Mouse (Mus musculus) embryonic facial prominence, embryonic 13.5 days (tissue): ENCODE data around the gene Prox1. TPM values are rescaled to one million over a fixed set of nuclear protein-coding genes. Genes with fewer than 3 reads are reported as not detected.
A peak's percentile ranks its signal among the peaks of the same experiment; 100 is the strongest.

Experiments used
- ATAC-seq: fragments of 200-750 bp; cut with Nextera tagmentation; 2 replicates; pipeline ENCODE4 v1.8.0; 2017; ENCODE audit warnings: low read depth; ENCODE audit not compliant: insufficient number of reproducible peaks, insufficient read depth, low FRiP score, low TSS enrichment
- H3K27ac ChIP-seq: fragments of 300-500 bp; sonication (generic); 2 replicates; pipeline ENCODE4 v1.5.1; 2015; ENCODE audit warnings: moderate library complexity, mild to moderate bottlenecking, inconsistent platforms
- H3K27me3 ChIP-seq: fragments of 300-500 bp; sonication (generic); 2 replicates; pipeline ENCODE4 v1.6.1; 2015; ENCODE audit warnings: mild to moderate bottlenecking, inconsistent platforms
- H3K36me3 ChIP-seq: fragments of 300-500 bp; sonication (generic); 2 replicates; pipeline ENCODE4 v1.6.1; 2015; ENCODE audit warnings: mild to moderate bottlenecking, inconsistent platforms
- H3K4me1 ChIP-seq: fragments of 300-500 bp; sonication (generic); 2 replicates; pipeline ENCODE4 v1.6.1; 2015; ENCODE audit warnings: inconsistent platforms
- H3K4me2 ChIP-seq: fragments of 300-500 bp; sonication (generic); 2 replicates; pipeline ENCODE4 v1.6.1; 2015; ENCODE audit warnings: moderate library complexity, mild to moderate bottlenecking, inconsistent platforms
- H3K4me3 ChIP-seq: fragments of 300-500 bp; sonication (generic); 2 replicates; pipeline ENCODE4 v1.5.1; 2015; ENCODE audit warnings: mild to moderate bottlenecking, inconsistent platforms
- H3K9ac ChIP-seq: fragments of 300-500 bp; sonication (generic); 2 replicates; pipeline ENCODE4 v1.6.1; 2015; ENCODE audit warnings: mild to moderate bottlenecking, inconsistent platforms
- H3K9me3 ChIP-seq: fragments of 300-500 bp; sonication (generic); 2 replicates; pipeline ENCODE4 v1.6.1; 2016; ENCODE audit warnings: inconsistent platforms
- WGBS: fragments of 180-500 bp; shearing (Covaris S2); methylation state at CpG from one replicate; pipeline ENCODE4 v1.1.7; 2015; ENCODE audit warnings: mixed read lengths; 5-methylcytosine and 5-hydroxymethylcytosine counted together
- polyA plus RNA-seq: library from polyadenylated mRNA; unstranded; fragments of >200 nt; fragmentation: Nextera tagmentation; extraction: Ambion mirVana; gene quantifications from 2 replicates; pipeline ENCODE4 v1.2.1, GENCODE M21; 2015

Gene Prox1
- polyA plus RNA-seq, 1 experiment from 2014 or later, result 1.3 TPM

DNA sequence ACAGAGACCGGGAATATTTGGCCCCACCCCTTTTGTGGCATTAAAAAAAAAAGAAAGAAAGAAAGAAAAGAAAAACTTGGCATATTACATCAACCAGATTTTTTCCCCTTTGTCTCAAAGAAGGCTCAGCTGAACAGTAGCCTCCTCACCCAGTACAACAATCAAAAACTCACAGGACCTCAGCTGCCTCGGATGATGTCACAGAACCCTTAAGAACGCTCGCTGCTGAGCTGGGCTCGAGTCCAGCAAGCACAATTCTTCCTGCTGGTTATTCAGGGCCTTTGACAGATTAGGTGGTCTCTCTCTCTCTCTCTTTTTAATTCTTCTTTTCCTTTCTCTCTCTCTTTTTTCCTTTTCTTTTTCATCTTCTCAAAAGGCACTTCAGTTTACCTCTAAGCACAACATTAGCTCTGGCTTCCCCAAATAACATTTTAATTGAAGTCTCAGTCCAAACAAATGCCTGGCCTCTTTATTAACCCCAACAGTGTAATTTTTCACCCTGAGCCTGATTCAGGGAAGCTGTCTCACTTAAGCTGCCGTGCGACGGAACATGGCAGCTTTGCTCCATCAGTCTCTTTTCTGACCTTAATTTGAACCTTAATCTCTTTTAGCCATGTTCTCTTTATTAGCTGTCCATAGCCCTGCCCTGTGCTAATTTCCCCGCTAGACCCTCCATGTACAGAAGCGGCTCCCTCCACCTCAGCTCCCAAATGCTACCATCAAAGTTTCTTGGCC lies 19.9 kb upstream of the Prox1 start:
- Histone ChIP-seq H3K4me2 (no peak overlapping the region), H3K27ac (no peak overlapping the region), H3K4me1 (0 out of 2 replicates have a peak, but pooled peaks cover 3% of the 10 kb centered on the region), H3K4me3 (no peak overlapping the region), H3K9me3 (no peaks in the 10 kb centered on the region), H3K36me3 (no peaks in the 10 kb centered on the region), H3K9ac (no peak overlapping the region), H3K27me3 (peaks cover 14% of the 10 kb centered on the region)
- ATAC-seq, result no peak
- 31% methylated on average over 10 of the region's 10 CpGs for WGBS

DNA sequence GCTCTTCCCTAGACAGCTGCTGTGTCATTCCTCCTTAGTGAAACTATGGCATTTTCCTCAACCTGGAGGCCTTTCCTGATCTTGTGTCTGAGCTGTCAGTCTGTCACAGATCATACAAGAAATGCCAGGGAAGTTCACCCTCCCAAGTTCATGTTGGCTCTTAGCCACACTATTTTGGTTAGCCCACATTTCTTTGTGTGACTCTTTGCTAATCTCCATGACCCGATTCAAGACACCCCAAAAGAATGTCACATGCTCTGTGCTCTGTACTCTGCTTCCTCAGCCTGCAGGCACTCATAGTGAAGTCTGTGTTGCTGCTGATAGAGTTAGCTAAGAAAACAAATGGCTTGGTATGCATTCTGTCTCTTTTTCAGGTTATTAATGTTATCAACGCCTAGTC lies 18.6 kb upstream of the Prox1 start:
- Histone ChIP-seq H3K9ac (no peak overlapping the region), H3K36me3 (no peaks in the 10 kb centered on the region), H3K4me2 (no peak overlapping the region), H3K27ac (no peak overlapping the region), H3K27me3 (peaks cover 14% of the 10 kb centered on the region), H3K4me1 (0 out of 2 replicates have a peak, but pooled peaks cover 3% of the 10 kb centered on the region), H3K9me3 (no peaks in the 10 kb centered on the region), H3K4me3 (no peak overlapping the region)
- 64% methylated on average over 2 of the region's 2 CpGs for WGBS
- ATAC-seq, result no peak

DNA sequence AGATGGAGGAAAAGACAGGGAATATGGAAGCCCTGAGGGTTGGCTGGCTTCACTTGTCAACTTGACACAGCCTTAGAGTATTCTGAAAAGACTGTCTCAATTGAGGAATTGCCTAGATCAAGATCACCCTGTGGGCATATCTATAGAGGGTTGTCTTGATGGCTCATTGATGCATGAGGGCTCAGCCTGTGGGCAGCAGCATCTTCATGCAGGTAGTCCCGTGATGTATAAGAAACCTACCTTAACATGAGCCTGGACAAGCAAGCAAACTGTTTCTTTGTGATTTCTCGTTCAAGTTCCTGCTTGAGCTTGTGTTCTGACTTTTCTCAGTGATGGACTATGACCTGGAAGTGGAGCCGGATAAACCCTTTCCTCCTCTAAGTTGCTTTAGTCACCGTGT lies 15.8 kb upstream of the Prox1 start:
- no peak overlapping the region for H3K4me2 ChIP-seq
- WGBS, result 90% methylated on average over 4 of the region's 4 CpGs
- no peak overlapping the region for H3K27ac ChIP-seq

DNA sequence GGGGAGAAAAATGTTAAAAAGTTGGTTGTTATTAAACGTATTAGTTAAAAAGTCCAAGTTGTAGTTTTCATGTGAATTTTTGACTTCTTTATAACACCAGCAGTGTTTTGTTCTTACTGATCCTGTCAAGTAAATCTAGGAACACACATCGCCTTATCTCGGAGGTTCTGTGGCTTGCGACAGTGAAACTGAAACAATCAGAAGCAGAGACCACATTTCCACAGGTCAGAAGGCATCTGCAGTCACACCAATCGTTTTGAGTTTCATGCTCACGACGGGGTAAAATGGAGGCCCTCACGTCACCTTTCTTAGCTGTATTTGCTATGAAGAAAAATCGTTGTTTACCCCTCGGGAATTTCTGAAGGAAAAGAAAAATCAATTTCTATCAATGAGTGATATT lies 14.8 kb upstream of the Prox1 start:
- H3K9ac ChIP-seq, result no peak overlapping the region
- 80% methylated on average over 10 of the region's 10 CpGs for WGBS
- no peak overlapping the region for H3K27ac ChIP-seq
- H3K27me3 ChIP-seq, result no peaks in the 10 kb centered on the region; the same call in 1 of the 2 replicates
- no peaks in the 10 kb centered on the region for H3K36me3 ChIP-seq
- no peak overlapping the region for H3K4me3 ChIP-seq
- H3K9me3 ChIP-seq, result no peaks in the 10 kb centered on the region
- H3K4me2 ChIP-seq, result no peak overlapping the region
- no peak for ATAC-seq
- H3K4me1 ChIP-seq, result no peaks in the 10 kb centered on the region

More for the DNA sequence above, 15.8 kb upstream of the Prox1 start:
- Histone ChIP-seq H3K36me3 (no peaks in the 10 kb centered on the region), H3K4me1 (0 out of 2 replicates have a peak, but pooled peaks cover 3% of the 10 kb centered on the region), H3K4me3 (no peak overlapping the region), H3K27me3 (peaks cover under 1% of the 10 kb centered on the region; the same call in 1 of the 2 replicates), H3K9me3 (no peaks in the 10 kb centered on the region), H3K9ac (no peak overlapping the region)
- no peak for ATAC-seq

DNA sequence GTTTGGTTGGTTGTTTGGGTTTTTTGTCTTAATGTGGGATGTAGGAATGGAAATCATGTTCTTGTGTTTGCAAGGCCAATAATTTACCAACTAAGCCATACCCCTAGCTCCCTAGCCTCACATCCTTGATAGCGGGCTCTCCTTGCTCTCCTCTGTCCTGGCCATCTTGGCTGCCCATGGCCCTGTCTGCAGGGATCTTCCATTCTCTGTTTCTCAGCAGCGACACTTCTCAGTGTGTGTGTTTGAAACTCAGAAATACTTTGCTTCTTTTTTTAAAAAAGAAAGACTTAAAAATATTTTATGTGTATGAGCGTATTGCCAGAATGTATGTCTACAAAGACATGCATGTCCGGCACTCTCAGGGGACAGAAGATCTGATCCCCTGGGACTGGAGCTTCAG lies 13.1 kb upstream of the Prox1 start:
- H3K36me3 ChIP-seq, result no peaks in the 10 kb centered on the region
- no peak for ATAC-seq
- H3K27me3 ChIP-seq, result no peaks in the 10 kb centered on the region
- no peak overlapping the region for H3K27ac ChIP-seq
- H3K4me2 ChIP-seq, result no peak overlapping the region
- WGBS, result 93% methylated on average over 4 of the region's 4 CpGs
- H3K9me3 ChIP-seq, result no peaks in the 10 kb centered on the region
- no peak overlapping the region for H3K4me3 ChIP-seq
- H3K9ac ChIP-seq, result no peak overlapping the region
- no peaks in the 10 kb centered on the region for H3K4me1 ChIP-seq

DNA sequence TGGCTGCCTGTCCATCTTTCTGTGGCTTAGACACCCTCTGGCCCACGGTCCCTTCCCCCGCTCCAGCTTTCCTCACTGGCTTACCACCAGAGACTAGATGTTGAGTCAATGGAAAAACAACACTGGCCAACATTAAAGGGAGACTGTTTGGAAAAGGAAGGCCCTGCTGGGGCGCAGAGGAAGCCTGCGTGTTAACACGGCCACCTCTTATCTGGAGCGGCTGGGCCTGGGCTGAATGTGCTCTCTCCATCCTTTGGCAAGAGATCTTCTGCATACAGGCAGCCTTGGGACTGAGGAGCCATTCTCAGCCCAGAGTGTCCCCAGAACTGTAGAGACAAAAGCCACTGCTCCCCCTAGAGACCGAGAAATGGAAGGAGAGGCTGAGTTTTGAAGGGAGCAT lies 11.3 kb upstream of the Prox1 start:
- ATAC-seq, result no peak
- H3K36me3 ChIP-seq, result no peaks in the 10 kb centered on the region
- H3K4me2 ChIP-seq, result no peak overlapping the region
- peaks cover 15% of the 10 kb centered on the region for H3K27me3 ChIP-seq
- H3K9me3 ChIP-seq, result no peaks in the 10 kb centered on the region
- no peak overlapping the region for H3K9ac ChIP-seq
- WGBS, result 82% methylated on average over 7 of the region's 7 CpGs
- no peak overlapping the region for H3K4me3 ChIP-seq
- H3K4me1 ChIP-seq, result no peaks in the 10 kb centered on the region
- no peak overlapping the region for H3K27ac ChIP-seq

DNA sequence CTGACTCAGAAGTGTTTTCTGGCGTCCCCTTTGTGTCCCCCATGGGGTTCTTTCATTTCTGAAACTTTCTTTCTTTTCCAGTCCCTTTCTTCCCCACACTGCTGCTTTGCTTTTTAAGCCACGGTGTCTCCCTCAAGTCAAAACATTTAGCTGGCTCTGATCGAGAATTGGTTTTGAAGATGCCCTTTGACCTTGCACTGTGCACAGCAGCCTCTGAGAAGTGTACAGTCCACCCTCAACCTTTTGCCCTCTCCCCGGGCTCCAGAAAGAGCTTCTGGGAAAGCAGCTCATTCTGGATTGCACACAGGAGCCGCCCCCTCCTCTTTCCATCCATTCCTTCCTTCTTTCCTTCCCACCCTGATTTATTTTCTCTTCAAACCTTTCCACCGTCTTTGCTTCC lies 10.3 kb upstream of the Prox1 start:
- Histone ChIP-seq H3K9me3 (no peaks in the 10 kb centered on the region), H3K4me3 (no peak overlapping the region), H3K4me1 (no peaks in the 10 kb centered on the region), H3K36me3 (no peaks in the 10 kb centered on the region), H3K4me2 (no peak overlapping the region), H3K27ac (no peak overlapping the region), H3K9ac (no peak overlapping the region), H3K27me3 (peaks cover 22% of the 10 kb centered on the region)
- ATAC-seq, result no peak
- 33% methylated on average over 6 of the region's 6 CpGs for WGBS

DNA sequence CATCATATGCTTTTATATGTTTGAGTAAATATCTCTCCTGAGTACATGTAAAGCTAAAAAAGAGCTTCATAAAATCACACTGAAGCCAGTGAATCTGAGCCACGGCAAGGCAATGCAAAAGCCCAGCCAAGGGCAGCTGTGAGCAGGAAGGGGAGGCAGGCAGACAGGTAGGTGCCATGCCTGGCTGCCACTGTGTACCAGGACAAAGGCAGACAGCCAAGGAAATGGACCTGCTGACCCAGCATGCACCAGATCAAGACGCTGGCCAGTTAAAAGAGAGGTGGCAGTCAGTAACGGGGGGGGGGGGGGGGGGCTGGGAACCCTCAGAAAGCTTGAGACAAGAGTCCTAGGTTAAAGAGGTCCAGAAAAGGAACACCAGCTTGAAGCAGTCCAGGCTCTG lies 6.4 kb upstream of the Prox1 start:
- H3K27me3 ChIP-seq, result peaks cover 61% of the 10 kb centered on the region
- ATAC-seq, result no peak
- no peaks in the 10 kb centered on the region for H3K36me3 ChIP-seq
- H3K27ac ChIP-seq, result no peak overlapping the region
- peaks cover 26% of the 10 kb centered on the region for H3K4me1 ChIP-seq
- H3K9ac ChIP-seq, result no peak overlapping the region
- no peak overlapping the region for H3K4me3 ChIP-seq
- WGBS, result 39% methylated on average over 3 of the region's 3 CpGs
- no peak overlapping the region for H3K4me2 ChIP-seq
- H3K9me3 ChIP-seq, result no peaks in the 10 kb centered on the region

DNA sequence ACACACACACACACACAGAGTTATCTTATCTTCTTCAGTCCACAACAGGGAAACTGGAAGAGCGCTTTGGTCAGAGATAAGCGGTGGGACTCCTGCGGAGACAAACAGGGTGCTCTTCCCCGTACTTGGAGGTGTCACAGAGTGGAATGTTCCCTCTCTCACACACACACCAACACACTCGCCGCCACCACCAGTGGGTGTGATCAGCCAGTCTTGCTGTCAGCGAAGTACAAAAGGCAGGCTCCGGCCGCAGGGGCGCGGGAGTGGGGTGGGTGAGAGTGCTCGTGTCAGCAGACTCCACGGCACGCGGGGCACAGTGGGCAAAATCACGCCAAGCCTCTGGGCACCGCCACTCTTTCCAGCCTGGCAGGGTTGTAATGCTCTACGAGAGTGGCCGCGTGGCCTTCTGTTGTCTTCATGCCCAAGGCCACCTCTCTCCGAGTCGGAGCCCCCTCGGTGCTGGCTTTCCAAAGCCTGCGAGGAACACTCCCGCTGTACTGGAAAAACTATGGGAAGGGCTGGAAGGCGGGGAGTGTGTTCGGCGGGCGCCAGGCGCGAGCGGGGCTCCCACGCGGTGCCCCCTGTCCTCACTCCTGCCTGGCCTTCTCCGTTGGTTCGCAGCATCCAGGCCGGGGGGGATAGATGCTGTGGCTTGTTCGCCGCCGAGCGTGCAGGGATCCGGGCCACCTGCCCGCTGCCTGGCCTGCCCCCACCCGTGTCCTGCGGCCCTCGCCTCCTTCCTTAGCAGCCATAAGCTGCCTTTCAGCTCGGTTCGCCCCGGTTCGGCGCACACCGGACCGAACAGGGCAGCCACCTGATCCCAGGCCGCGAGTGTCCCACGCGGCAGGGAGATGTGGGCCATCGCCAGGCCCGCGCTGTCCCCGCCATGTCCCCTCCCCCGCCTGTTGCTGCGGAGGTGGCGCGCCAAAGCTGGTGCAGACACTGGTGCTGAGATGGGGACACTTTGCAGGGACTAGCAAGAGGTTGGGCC lies 4.5 kb upstream of the Prox1 start:
- 2% methylated on average over 65 of the region's 65 CpGs for WGBS
- no peaks in the 10 kb centered on the region for H3K36me3 ChIP-seq

DNA sequence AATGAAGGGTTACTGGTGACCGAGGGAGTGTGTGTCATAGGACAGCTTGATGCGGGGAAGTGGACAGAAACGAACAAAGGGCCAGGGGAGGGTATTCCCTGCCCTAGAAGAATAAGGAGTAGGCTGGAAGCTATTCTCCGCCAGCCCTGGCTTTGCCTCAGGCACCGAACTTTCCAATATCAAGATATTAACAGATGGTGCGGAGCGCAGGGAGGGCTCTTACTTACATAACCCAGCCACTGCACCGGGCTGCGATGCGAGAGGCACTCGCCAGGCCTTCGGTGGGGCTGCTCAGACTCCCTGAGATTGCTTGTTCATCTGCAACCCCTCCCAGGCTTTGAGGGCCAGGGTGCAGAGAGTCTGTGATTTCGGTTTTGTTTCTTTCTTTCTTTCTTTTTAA lies 3.7 kb upstream of the Prox1 start:
- H3K36me3 ChIP-seq, result no peaks in the 10 kb centered on the region
- no peak for ATAC-seq
- WGBS, result 1% methylated on average over 13 of the region's 13 CpGs
- peaks cover 36% of the 10 kb centered on the region for H3K4me1 ChIP-seq
- H3K4me3 ChIP-seq, result peak overlapping the region; percentile 44; the same call in 1 of the 2 replicates
- H3K9me3 ChIP-seq, result no peaks in the 10 kb centered on the region
- peak overlapping the region; percentile 82 for H3K4me2 ChIP-seq
- H3K9ac ChIP-seq, result no peak overlapping the region
- peaks cover 84% of the 10 kb centered on the region for H3K27me3 ChIP-seq
- H3K27ac ChIP-seq, result no peak overlapping the region

More for the DNA sequence above, 4.5 kb upstream of the Prox1 start:
- H3K4me3 ChIP-seq, result peak overlapping the region; percentile 44
- ATAC-seq, result 0 out of 2 replicates have a peak, but pooled peaks have one; percentile 20
- peaks cover 29% of the 10 kb centered on the region for H3K4me1 ChIP-seq
- H3K4me2 ChIP-seq, result peak overlapping the region; percentile 82
- H3K9me3 ChIP-seq, result no peaks in the 10 kb centered on the region
- peak overlapping the region; percentile 65 for H3K9ac ChIP-seq
- H3K27me3 ChIP-seq, result peaks cover 77% of the 10 kb centered on the region
- no peak overlapping the region for H3K27ac ChIP-seq

DNA sequence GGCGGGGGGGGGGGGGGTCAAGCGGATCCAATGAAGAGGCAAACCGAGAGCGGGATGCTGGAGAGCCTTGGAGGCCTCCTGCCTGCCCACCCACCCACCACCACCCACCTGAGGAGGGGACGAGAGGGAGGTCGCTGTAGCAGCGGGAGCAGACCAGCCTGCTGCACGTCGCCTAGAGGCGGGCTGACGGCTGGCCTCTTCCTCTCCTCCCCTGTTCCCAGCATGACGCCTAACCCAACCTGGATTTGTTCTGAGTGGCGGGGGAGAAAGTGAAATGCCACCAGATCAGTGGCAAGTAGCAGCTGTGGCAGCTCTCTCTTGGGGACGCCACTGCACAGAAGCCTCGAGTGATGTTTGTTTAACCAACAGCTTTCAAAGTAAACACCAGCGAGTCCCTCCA lies 3.1 kb upstream of the Prox1 start:
- no peaks in the 10 kb centered on the region for H3K9me3 ChIP-seq
- under 1% methylated on average over 14 of the region's 16 CpGs for WGBS
- no peak for ATAC-seq
- H3K9ac ChIP-seq, result no peak overlapping the region
- peaks cover 43% of the 10 kb centered on the region for H3K4me1 ChIP-seq
- no peaks in the 10 kb centered on the region for H3K36me3 ChIP-seq
- peaks cover 91% of the 10 kb centered on the region for H3K27me3 ChIP-seq
- 0 out of 2 replicates have a peak overlapping the region, but pooled peaks have one; percentile 45 for H3K4me2 ChIP-seq
- no peak overlapping the region; the same call in 1 of the 2 replicates for H3K4me3 ChIP-seq
- no peak overlapping the region for H3K27ac ChIP-seq
